Mouse (Mus musculus): ENCODE data around the gene Efcab6. TPM values are rescaled to one million over a fixed set of nuclear protein-coding genes. Genes with fewer than 3 reads are reported as not detected.
"Not testable (repeated sequence)": the region's sequence is repeated elsewhere in the genome, so short reads cannot be mapped to it uniquely, and the experiment has no call there.

Efcab6 gene
- polyA plus RNA-seq, 1 experiment, result not detected

DNA sequence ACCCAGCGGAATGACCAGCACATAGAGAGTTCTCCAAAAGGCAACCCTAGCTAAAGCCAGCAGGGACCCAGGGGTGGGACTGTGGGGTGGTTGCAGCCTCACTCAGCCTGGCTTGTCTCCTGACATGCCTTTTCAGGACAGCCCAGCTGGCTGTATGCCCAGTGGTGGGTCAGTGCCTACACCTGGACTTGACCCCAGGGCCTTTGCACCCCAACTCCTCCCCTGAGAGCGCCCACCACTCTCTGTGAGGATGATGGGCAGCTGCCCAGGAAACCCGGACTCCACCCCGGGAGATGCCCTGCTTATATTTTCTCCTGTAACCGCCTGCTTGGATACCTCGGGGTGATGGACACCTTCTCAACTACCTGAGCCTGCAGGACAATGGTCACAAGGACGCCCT, 39.4 kb upstream of the Efcab6 start:
- Histone ChIP-seq H3K36me3 (ENCODE audit: control insufficient read depth, insufficient read depth) (no peaks in the 10 kb centered on the region), H3K4me2 (ENCODE audit: low read depth) (no peak overlapping the region), H3K4me3 (no peak overlapping the region), H3ac (ENCODE audit: control insufficient read depth, insufficient read length) (no peak overlapping the region), H3K79me2 (ENCODE audit: control insufficient read depth, insufficient read depth) (no peaks in the 10 kb centered on the region), H3K27me3 (ENCODE audit: control insufficient read depth, insufficient read depth, insufficient read length) (peaks cover 23% of the 10 kb centered on the region)
- TF ChIP-seq CEBPB (IDR thresholded peaks at IDR 0.05; ENCODE audit: insufficient read depth, poor library complexity, severe bottlenecking) (no peak), E2F4 (IDR thresholded peaks at IDR 0.05; ENCODE audit: insufficient read depth) (no peak), POLR2AphosphoS2 (IDR thresholded peaks at IDR 0.05; ENCODE audit: insufficient read length, low read depth) (no peak), MYOG (IDR thresholded peaks at IDR 0.05; ENCODE audit: control insufficient read depth in 1 of 3, insufficient read depth in 1 of 3, insufficient read length in 2 of 3, low read depth in 2 of 3) (no peak), MAX (IDR thresholded peaks at IDR 0.05; ENCODE audit: low read depth) (no peak), POLR2A (IDR thresholded peaks at IDR 0.05; ENCODE audit: insufficient read length, low read depth) (no peak), SRF (IDR thresholded peaks at IDR 0.05; ENCODE audit: control insufficient read depth, insufficient read length, low read depth) (no peak), REST (IDR thresholded peaks at IDR 0.05; ENCODE audit: insufficient read depth, insufficient read length) (no peak), MYOD1 (IDR thresholded peaks at IDR 0.05; ENCODE audit: control insufficient read depth in 1 of 3, insufficient read length in 2 of 3, low read depth in 2 of 3) (no peak), TCF12 (IDR thresholded peaks at IDR 0.05; ENCODE audit: insufficient read depth, poor library complexity, severe bottlenecking) (no peak), USF1 (IDR thresholded peaks at IDR 0.05; ENCODE audit: low read depth) (no peak), TCF3 (IDR thresholded peaks at IDR 0.05; ENCODE audit: insufficient read length, low read depth) (no peak)

DNA sequence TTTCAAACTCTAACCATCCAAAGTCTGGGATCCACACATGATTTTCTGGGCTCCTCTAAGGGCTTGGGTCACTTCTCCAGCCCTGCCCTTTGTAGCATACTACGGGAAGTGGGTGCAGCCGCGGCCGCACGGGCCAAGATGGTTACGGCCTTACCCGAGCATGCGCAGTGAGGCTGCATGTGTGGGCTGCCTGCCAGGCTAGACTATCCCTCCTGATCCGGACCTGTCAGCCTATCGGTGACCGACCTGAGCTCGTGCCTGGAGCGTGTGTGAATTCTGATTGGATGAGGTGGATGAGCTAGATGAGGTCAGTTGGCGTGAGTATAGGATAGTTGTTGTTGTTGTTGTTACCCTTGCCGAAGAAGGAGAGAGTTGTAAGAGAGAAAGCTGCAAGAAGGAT, 32.4 kb upstream of the Efcab6 start:
- H3ac ChIP-seq (ENCODE audit: control insufficient read depth, insufficient read length); H3K4me2 ChIP-seq (ENCODE audit: low read depth); H3K4me3 ChIP-seq; H3K79me2 ChIP-seq (ENCODE audit: control insufficient read depth, insufficient read depth); H3K36me3 ChIP-seq (ENCODE audit: control insufficient read depth, insufficient read depth): not testable (repeated sequence)
- peaks cover 30% of the 10 kb centered on the region for H3K27me3 ChIP-seq (ENCODE audit: control insufficient read depth, insufficient read depth, insufficient read length)

DNA sequence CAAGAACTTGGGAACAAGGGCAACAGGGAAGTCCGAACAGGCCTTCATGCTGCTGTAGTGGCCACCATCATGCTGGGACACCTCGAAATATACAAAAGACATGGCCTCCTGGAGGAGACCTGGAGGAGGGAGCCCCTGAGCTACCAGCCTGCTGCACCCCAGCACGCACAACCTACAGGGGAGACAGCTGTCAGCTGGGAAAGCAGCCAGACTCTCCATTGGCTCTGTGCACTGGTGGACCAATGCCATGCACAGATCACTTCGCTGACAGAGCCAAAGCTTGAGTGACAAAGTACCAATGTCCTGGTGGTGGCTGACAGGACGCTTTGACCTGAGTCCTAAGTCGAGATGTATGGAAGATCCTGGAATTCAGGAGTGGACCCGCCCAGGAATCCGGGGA, 30.9 kb upstream of the Efcab6 start:
- TF ChIP-seq MYOD1 (IDR thresholded peaks at IDR 0.05; ENCODE audit: control insufficient read depth in 1 of 3, insufficient read length in 2 of 3, low read depth in 2 of 3), result no peak
- Histone ChIP-seq H3K79me2 (ENCODE audit: control insufficient read depth, insufficient read depth) (no peaks in the 10 kb centered on the region), H3K36me3 (ENCODE audit: control insufficient read depth, insufficient read depth) (no peaks in the 10 kb centered on the region), H3K4me2 (ENCODE audit: low read depth) (no peak overlapping the region), H3K27me3 (ENCODE audit: control insufficient read depth, insufficient read depth, insufficient read length) (peaks cover 42% of the 10 kb centered on the region), H3K4me3 (no peak overlapping the region), H3ac (ENCODE audit: control insufficient read depth, insufficient read length) (no peak overlapping the region)

DNA sequence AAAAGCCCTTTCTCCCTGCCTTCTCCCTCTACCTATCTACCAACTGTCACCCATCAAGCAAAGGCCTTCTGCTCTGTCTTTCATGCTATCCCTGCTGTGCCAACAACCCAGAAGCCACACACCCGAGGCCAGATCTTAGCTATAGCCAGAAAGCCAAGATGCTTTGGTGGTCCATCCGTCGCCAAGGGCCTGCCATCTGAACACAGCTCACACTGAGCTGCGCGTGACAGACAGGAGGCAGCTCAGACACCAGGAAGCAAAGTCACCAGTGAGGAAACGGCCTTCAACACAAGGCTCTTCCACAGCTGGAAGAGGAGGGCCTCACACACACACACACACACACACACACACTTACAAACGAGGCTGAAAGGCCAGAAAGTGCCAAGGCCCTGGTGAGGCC, 29.7 kb upstream of the Efcab6 start:
- Histone ChIP-seq H3K79me2 (ENCODE audit: control insufficient read depth, insufficient read depth) (no peaks in the 10 kb centered on the region), H3K36me3 (ENCODE audit: control insufficient read depth, insufficient read depth) (no peaks in the 10 kb centered on the region), H3ac (ENCODE audit: control insufficient read depth, insufficient read length) (no peak overlapping the region), H3K4me2 (ENCODE audit: low read depth) (no peak overlapping the region), H3K4me3 (no peak overlapping the region), H3K27me3 (ENCODE audit: control insufficient read depth, insufficient read depth, insufficient read length) (peaks cover 43% of the 10 kb centered on the region)
- TF ChIP-seq MYOG (IDR thresholded peaks at IDR 0.05; ENCODE audit: control insufficient read depth in 1 of 3, insufficient read depth in 1 of 3, insufficient read length in 2 of 3, low read depth in 2 of 3), result no peak
- no peak for TF ChIP-seq CEBPB (IDR thresholded peaks at IDR 0.05; ENCODE audit: insufficient read depth, poor library complexity, severe bottlenecking)
- no peak for TF ChIP-seq MYOD1 (IDR thresholded peaks at IDR 0.05; ENCODE audit: control insufficient read depth in 1 of 3, insufficient read length in 2 of 3, low read depth in 2 of 3)
- TF ChIP-seq SRF (IDR thresholded peaks at IDR 0.05; ENCODE audit: control insufficient read depth, insufficient read length, low read depth), result no peak

DNA sequence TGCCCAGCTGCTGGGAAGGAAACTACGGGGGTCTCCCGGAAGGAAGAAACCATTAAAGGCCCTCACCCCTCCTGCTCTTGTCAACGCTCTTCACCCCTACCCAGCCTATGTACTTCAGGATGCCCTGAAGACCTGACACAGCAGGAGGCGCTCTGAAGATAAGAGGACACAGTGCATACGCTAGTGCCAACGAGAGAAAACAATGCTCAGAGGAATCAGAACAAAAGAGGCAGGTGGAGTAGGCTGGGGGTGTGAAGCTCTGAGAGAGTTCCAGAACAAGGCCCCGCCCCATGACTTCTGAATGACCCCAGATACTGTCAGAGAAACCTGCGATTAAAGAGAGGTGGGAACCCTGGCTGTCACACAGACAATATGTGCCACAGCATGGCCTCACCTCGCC, 21.6 kb upstream of the Efcab6 start:
- Histone ChIP-seq H3K79me2 (ENCODE audit: control insufficient read depth, insufficient read depth) (no peaks in the 10 kb centered on the region), H3K36me3 (ENCODE audit: control insufficient read depth, insufficient read depth) (no peaks in the 10 kb centered on the region)
- TF ChIP-seq USF1 (IDR thresholded peaks at IDR 0.05; ENCODE audit: low read depth) (no peak), MAX (IDR thresholded peaks at IDR 0.05; ENCODE audit: low read depth) (no peak), POLR2A (IDR thresholded peaks at IDR 0.05; ENCODE audit: insufficient read length, low read depth) (no peak), POLR2AphosphoS2 (IDR thresholded peaks at IDR 0.05; ENCODE audit: insufficient read length, low read depth) (no peak), MYOG (IDR thresholded peaks at IDR 0.05; ENCODE audit: control insufficient read depth in 1 of 3, insufficient read depth in 1 of 3, insufficient read length in 2 of 3, low read depth in 2 of 3) (no peak), SRF (IDR thresholded peaks at IDR 0.05; ENCODE audit: control insufficient read depth, insufficient read length, low read depth) (no peak), TCF12 (IDR thresholded peaks at IDR 0.05; ENCODE audit: insufficient read depth, poor library complexity, severe bottlenecking) (no peak), MYOD1 (IDR thresholded peaks at IDR 0.05; ENCODE audit: control insufficient read depth in 1 of 3, insufficient read length in 2 of 3, low read depth in 2 of 3) (no peak), REST (IDR thresholded peaks at IDR 0.05; ENCODE audit: insufficient read depth, insufficient read length) (no peak), E2F4 (IDR thresholded peaks at IDR 0.05; ENCODE audit: insufficient read depth) (no peak), TCF3 (IDR thresholded peaks at IDR 0.05; ENCODE audit: insufficient read length, low read depth) (no peak), CEBPB (IDR thresholded peaks at IDR 0.05; ENCODE audit: insufficient read depth, poor library complexity, severe bottlenecking) (no peak)

DNA sequence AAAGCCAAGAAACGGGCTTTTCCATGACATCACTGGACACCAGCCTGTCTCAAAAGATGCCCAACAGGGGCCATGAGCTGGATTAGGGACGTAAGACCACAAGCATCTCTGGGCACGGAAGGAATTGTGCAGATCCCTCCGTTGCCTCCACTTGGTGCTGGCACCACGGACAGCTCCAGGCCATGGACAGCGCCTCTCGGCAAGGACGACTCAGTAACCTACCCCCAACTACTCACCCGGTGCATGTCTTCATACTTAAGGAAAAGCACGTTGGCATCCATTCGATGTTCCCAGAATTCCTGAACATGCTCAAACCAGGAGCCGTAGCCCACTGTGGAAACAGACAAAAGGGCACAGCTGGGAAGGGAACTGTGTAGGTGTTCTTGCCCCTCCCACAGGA, 21.2 kb upstream of the Efcab6 start:
- no peak overlapping the region for H3K4me3 ChIP-seq
- H3K36me3 ChIP-seq (ENCODE audit: control insufficient read depth, insufficient read depth), result no peaks in the 10 kb centered on the region
- peaks cover 26% of the 10 kb centered on the region for H3K27me3 ChIP-seq (ENCODE audit: control insufficient read depth, insufficient read depth, insufficient read length)
- no peak overlapping the region for H3ac ChIP-seq (ENCODE audit: control insufficient read depth, insufficient read length)
- TF ChIP-seq REST (IDR thresholded peaks at IDR 0.05; ENCODE audit: insufficient read depth, insufficient read length) (peak; percentile 99), POLR2AphosphoS2 (IDR thresholded peaks at IDR 0.05; ENCODE audit: insufficient read length, low read depth) (no peak), CEBPB (IDR thresholded peaks at IDR 0.05; ENCODE audit: insufficient read depth, poor library complexity, severe bottlenecking) (no peak)
- no peak overlapping the region for H3K4me2 ChIP-seq (ENCODE audit: low read depth)
- no peaks in the 10 kb centered on the region for H3K79me2 ChIP-seq (ENCODE audit: control insufficient read depth, insufficient read depth)

More for the DNA sequence above, 21.6 kb upstream of the Efcab6 start:
- Histone ChIP-seq H3ac (ENCODE audit: control insufficient read depth, insufficient read length) (no peak overlapping the region), H3K4me3 (no peak overlapping the region), H3K27me3 (ENCODE audit: control insufficient read depth, insufficient read depth, insufficient read length) (peaks cover 23% of the 10 kb centered on the region), H3K4me2 (ENCODE audit: low read depth) (no peak overlapping the region)

Data from myocyte (in vitro differentiated cells).